Mouse (Mus musculus): ENCODE measurements around the gene Slc22a5. TPM values are rescaled to one million over a fixed set of nuclear protein-coding genes. Genes with fewer than 3 reads are reported as not detected.
A peak's percentile ranks its signal among the peaks of the same experiment; 100 is the strongest.

Gene Slc22a5
- polyA plus RNA-seq, 1 experiment from 2014 or later, result 10.2 TPM

GRCm38 (mm10) chr11:53908686-53909085 is 17.2 kb upstream of the Slc22a5 start:
- ATAC-seq (ENCODE audit: low read depth) (no peak), DNase-seq (ENCODE audit: low spot score) (no peak)
- no peaks in the 10 kb centered on the region for H3K9me3 ChIP-seq (ENCODE audit: control insufficient read depth, low read length)
- H3K27ac ChIP-seq (replicated peaks; ENCODE audit: low read depth, low read length), result no peak overlapping the region
- H3K4me2 ChIP-seq (ENCODE audit: low read depth, low read length), result no peak overlapping the region
- WGBS, result 88% methylated on average over 8 of the region's 8 CpGs
- H3K4me1 ChIP-seq (ENCODE audit: control insufficient read depth, insufficient read depth, low read length), result no peaks in the 10 kb centered on the region
- H3K4me3 ChIP-seq (ENCODE audit: low read depth, low read length), result no peak overlapping the region
- H3K36me3 ChIP-seq (ENCODE audit: control insufficient read depth, insufficient read depth, low read length), result no peaks in the 10 kb centered on the region
- H3K27me3 ChIP-seq (replicated peaks; ENCODE audit: control insufficient read depth, insufficient read depth, low read length), result no peaks in the 10 kb centered on the region
- H3K9ac ChIP-seq (ENCODE audit: low read depth, low read length), result no peak overlapping the region

- H3K4me2 ChIP-seq (ENCODE audit: low read depth, low read length), result no peak overlapping the region
- no peaks in the 10 kb centered on the region for H3K36me3 ChIP-seq (ENCODE audit: control insufficient read depth, insufficient read depth, low read length)
- no peaks in the 10 kb centered on the region for H3K4me1 ChIP-seq (ENCODE audit: control insufficient read depth, insufficient read depth, low read length)
- H3K9me3 ChIP-seq (ENCODE audit: control insufficient read depth, low read length), result no peaks in the 10 kb centered on the region
- WGBS, result 72% methylated on average over 9 of the region's 9 CpGs
- ATAC-seq (ENCODE audit: low read depth), result no peak
- no peak overlapping the region for H3K4me3 ChIP-seq (ENCODE audit: low read depth, low read length)
- no peaks in the 10 kb centered on the region for H3K27me3 ChIP-seq (replicated peaks; ENCODE audit: control insufficient read depth, insufficient read depth, low read length)
- no peak overlapping the region for H3K27ac ChIP-seq (replicated peaks; ENCODE audit: low read depth, low read length)
- DNase-seq (ENCODE audit: low spot score), result no peak
- H3K9ac ChIP-seq (ENCODE audit: low read depth, low read length), result no peak overlapping the region
Measured at GRCm38 (mm10) chr11:53904534-53904925, 13.1 kb upstream of the Slc22a5 start.

GRCm38 (mm10) chr11:53903781-53904533 is 12.5 kb upstream of the Slc22a5 start:
- no peaks in the 10 kb centered on the region for H3K27me3 ChIP-seq (replicated peaks; ENCODE audit: control insufficient read depth, insufficient read depth, low read length)
- no peaks in the 10 kb centered on the region for H3K4me1 ChIP-seq (ENCODE audit: control insufficient read depth, insufficient read depth, low read length)
- no peaks in the 10 kb centered on the region for H3K36me3 ChIP-seq (ENCODE audit: control insufficient read depth, insufficient read depth, low read length)
- ATAC-seq (ENCODE audit: low read depth) (no peak), DNase-seq (ENCODE audit: low spot score) (peak; percentile 45)
- no peaks in the 10 kb centered on the region for H3K9me3 ChIP-seq (ENCODE audit: control insufficient read depth, low read length)
- 31% methylated on average over 16 of the region's 16 CpGs for WGBS
- H3K4me2 ChIP-seq (ENCODE audit: low read depth, low read length), result no peak overlapping the region
- H3K27ac ChIP-seq (replicated peaks; ENCODE audit: low read depth, low read length), result no peak overlapping the region
- no peak overlapping the region for H3K4me3 ChIP-seq (ENCODE audit: low read depth, low read length)
- H3K9ac ChIP-seq (ENCODE audit: low read depth, low read length), result no peak overlapping the region

GRCm38 (mm10) chr11:53902741-53903140 is 11.3 kb upstream of the Slc22a5 start:
- Histone ChIP-seq H3K4me3 (ENCODE audit: low read depth, low read length) (no peak overlapping the region), H3K4me2 (ENCODE audit: low read depth, low read length) (no peak overlapping the region), H3K4me1 (ENCODE audit: control insufficient read depth, insufficient read depth, low read length) (no peaks in the 10 kb centered on the region), H3K9me3 (ENCODE audit: control insufficient read depth, low read length) (no peaks in the 10 kb centered on the region), H3K36me3 (ENCODE audit: control insufficient read depth, insufficient read depth, low read length) (no peaks in the 10 kb centered on the region), H3K27me3 (replicated peaks; ENCODE audit: control insufficient read depth, insufficient read depth, low read length) (no peaks in the 10 kb centered on the region), H3K9ac (ENCODE audit: low read depth, low read length) (no peak overlapping the region), H3K27ac (replicated peaks; ENCODE audit: low read depth, low read length) (no peak overlapping the region)
- DNase-seq (ENCODE audit: low spot score), result no peak
- ATAC-seq (ENCODE audit: low read depth), result no peak
- 92% methylated on average over 14 of the region's 14 CpGs for WGBS

GRCm38 (mm10) chr11:53900991-53901390 is 9.5 kb upstream of the Slc22a5 start:
- Histone ChIP-seq H3K4me1 (ENCODE audit: control insufficient read depth, insufficient read depth, low read length) (no peaks in the 10 kb centered on the region), H3K36me3 (ENCODE audit: control insufficient read depth, insufficient read depth, low read length) (no peaks in the 10 kb centered on the region), H3K4me3 (ENCODE audit: low read depth, low read length) (no peak overlapping the region), H3K27me3 (replicated peaks; ENCODE audit: control insufficient read depth, insufficient read depth, low read length) (no peaks in the 10 kb centered on the region), H3K27ac (replicated peaks; ENCODE audit: low read depth, low read length) (no peak overlapping the region), H3K9me3 (ENCODE audit: control insufficient read depth, low read length) (no peaks in the 10 kb centered on the region), H3K9ac (ENCODE audit: low read depth, low read length) (no peak overlapping the region), H3K4me2 (ENCODE audit: low read depth, low read length) (no peak overlapping the region)
- WGBS, result 43% methylated on average over 1 of the region's 1 CpGs
- no peak for ATAC-seq (ENCODE audit: low read depth)
- no peak for DNase-seq (ENCODE audit: low spot score)

GRCm38 (mm10) chr11:53899981-53900380 is 8.5 kb upstream of the Slc22a5 start:
- Histone ChIP-seq H3K27ac (replicated peaks; ENCODE audit: low read depth, low read length) (no peak overlapping the region), H3K4me2 (ENCODE audit: low read depth, low read length) (no peak overlapping the region), H3K4me3 (ENCODE audit: low read depth, low read length) (no peak overlapping the region), H3K9me3 (ENCODE audit: control insufficient read depth, low read length) (no peaks in the 10 kb centered on the region), H3K27me3 (replicated peaks; ENCODE audit: control insufficient read depth, insufficient read depth, low read length) (no peaks in the 10 kb centered on the region), H3K9ac (ENCODE audit: low read depth, low read length) (no peak overlapping the region), H3K4me1 (ENCODE audit: control insufficient read depth, insufficient read depth, low read length) (no peaks in the 10 kb centered on the region), H3K36me3 (ENCODE audit: control insufficient read depth, insufficient read depth, low read length) (no peaks in the 10 kb centered on the region)
- DNase-seq (ENCODE audit: low spot score) (no peak), ATAC-seq (ENCODE audit: low read depth) (no peak)
- WGBS, result 85% methylated on average over 6 of the region's 6 CpGs

- ATAC-seq (ENCODE audit: low read depth) (peak; percentile 71; the same call in 1 of the 2 replicates), DNase-seq (ENCODE audit: low spot score) (peak; percentile 56)
- Histone ChIP-seq H3K9ac (ENCODE audit: low read depth, low read length) (no peak overlapping the region), H3K27me3 (replicated peaks; ENCODE audit: control insufficient read depth, insufficient read depth, low read length) (no peaks in the 10 kb centered on the region), H3K36me3 (ENCODE audit: control insufficient read depth, insufficient read depth, low read length) (no peaks in the 10 kb centered on the region), H3K9me3 (ENCODE audit: control insufficient read depth, low read length) (no peaks in the 10 kb centered on the region), H3K4me2 (ENCODE audit: low read depth, low read length) (no peak overlapping the region), H3K27ac (replicated peaks; ENCODE audit: low read depth, low read length) (no peak overlapping the region), H3K4me1 (ENCODE audit: control insufficient read depth, insufficient read depth, low read length) (no peaks in the 10 kb centered on the region), H3K4me3 (ENCODE audit: low read depth, low read length) (no peak overlapping the region)
- WGBS, result 56% methylated on average over 3 of the region's 3 CpGs
Measured at GRCm38 (mm10) chr11:53899004-53899403, 7.5 kb upstream of the Slc22a5 start.

- DNase-seq (ENCODE audit: low spot score) (no peak), ATAC-seq (ENCODE audit: low read depth) (no peak)
- H3K4me3 ChIP-seq (ENCODE audit: low read depth, low read length), result no peak overlapping the region
- H3K9me3 ChIP-seq (ENCODE audit: control insufficient read depth, low read length), result no peaks in the 10 kb centered on the region
- H3K27ac ChIP-seq (replicated peaks; ENCODE audit: low read depth, low read length), result no peak overlapping the region
- H3K9ac ChIP-seq (ENCODE audit: low read depth, low read length), result no peak overlapping the region
- H3K4me2 ChIP-seq (ENCODE audit: low read depth, low read length), result no peak overlapping the region
- H3K27me3 ChIP-seq (replicated peaks; ENCODE audit: control insufficient read depth, insufficient read depth, low read length), result no peaks in the 10 kb centered on the region
- H3K36me3 ChIP-seq (ENCODE audit: control insufficient read depth, insufficient read depth, low read length), result no peaks in the 10 kb centered on the region
- 54% methylated on average over 6 of the region's 6 CpGs for WGBS
- H3K4me1 ChIP-seq (ENCODE audit: control insufficient read depth, insufficient read depth, low read length), result no peaks in the 10 kb centered on the region
Measured at GRCm38 (mm10) chr11:53896935-53897334, 5.5 kb upstream of the Slc22a5 start.

- no peak for DNase-seq (ENCODE audit: low spot score)
- 64% methylated on average over 2 of the region's 2 CpGs for WGBS
- H3K4me1 ChIP-seq (ENCODE audit: control insufficient read depth, insufficient read depth, low read length), result peaks cover 11% of the 10 kb centered on the region; the same call in 1 of the 2 replicates
- no peak overlapping the region for H3K4me3 ChIP-seq (ENCODE audit: low read depth, low read length)
- ATAC-seq (ENCODE audit: low read depth), result no peak
- no peaks in the 10 kb centered on the region for H3K27me3 ChIP-seq (replicated peaks; ENCODE audit: control insufficient read depth, insufficient read depth, low read length)
- H3K9me3 ChIP-seq (ENCODE audit: control insufficient read depth, low read length), result no peaks in the 10 kb centered on the region
- H3K9ac ChIP-seq (ENCODE audit: low read depth, low read length), result no peak overlapping the region
- H3K36me3 ChIP-seq (ENCODE audit: control insufficient read depth, insufficient read depth, low read length), result no peaks in the 10 kb centered on the region
- no peak overlapping the region for H3K4me2 ChIP-seq (ENCODE audit: low read depth, low read length)
- no peak overlapping the region for H3K27ac ChIP-seq (replicated peaks; ENCODE audit: low read depth, low read length)
Measured at GRCm38 (mm10) chr11:53893451-53893850, 2.0 kb upstream of the Slc22a5 start.

Data from embryonic facial prominence, embryonic 14.5 days (tissue).